Mouse (Mus musculus) liver, embryonic 13.5 days (tissue): ENCODE results near the gene Lyst. TPM values are rescaled to one million over a fixed set of nuclear protein-coding genes. Genes with fewer than 3 reads are reported as not detected.
A peak's percentile ranks its signal among the peaks of the same experiment; 100 is the strongest.

ENCODE experiments used
- ATAC-seq: fragments of 200-750 bp; cut with Nextera tagmentation; 2 replicates; pipeline ENCODE4 v1.8.0; 2017; ENCODE audit warnings: low read depth, mild to moderate bottlenecking, moderate number of reproducible peaks, moderate library complexity
- DNase-seq: peaks from one replicate; pipeline ENCODE4 v3.0.0; 2022
- H3K27ac ChIP-seq: fragments of 300-500 bp; sonication (generic); 2 replicates; pipeline ENCODE4 v1.5.1; 2015; ENCODE audit warnings: moderate library complexity, mild to moderate bottlenecking, inconsistent platforms
- H3K27me3 ChIP-seq: fragments of 300-500 bp; sonication (generic); 2 replicates; pipeline ENCODE4 v1.6.1; 2015; ENCODE audit warnings: mild to moderate bottlenecking, inconsistent platforms
- H3K36me3 ChIP-seq: fragments of 300-500 bp; sonication (generic); 2 replicates; pipeline ENCODE4 v1.6.1; 2015; ENCODE audit warnings: mild to moderate bottlenecking, inconsistent platforms
- H3K4me1 ChIP-seq: fragments of 300-500 bp; sonication (generic); replicated peaks from 2 replicates; pipeline ENCODE4 v1.6.1; 2015; ENCODE audit warnings: inconsistent platforms
- H3K4me2 ChIP-seq: fragments of 300-500 bp; sonication (generic); 2 replicates; pipeline ENCODE4 v1.6.1; 2015; ENCODE audit warnings: inconsistent platforms, mild to moderate bottlenecking, moderate library complexity
- H3K4me3 ChIP-seq: fragments of 300-500 bp; sonication (generic); replicated peaks from 2 replicates; pipeline ENCODE4 v1.5.1; 2015; ENCODE audit warnings: mild to moderate bottlenecking, inconsistent platforms
- H3K9ac ChIP-seq: fragments of 300-500 bp; sonication (generic); 2 replicates; pipeline ENCODE4 v1.6.1; 2015; ENCODE audit warnings: mild to moderate bottlenecking, inconsistent platforms
- H3K9me3 ChIP-seq: fragments of 300-500 bp; sonication (generic); replicated peaks from 2 replicates; pipeline ENCODE4 v1.6.1; 2016; ENCODE audit warnings: inconsistent platforms
- WGBS: fragments of 180-500 bp; shearing (Covaris S2); methylation state at CpG from one replicate; pipeline ENCODE4 v1.1.7; 2015; ENCODE audit not compliant: insufficient replicate concordance; 5-methylcytosine and 5-hydroxymethylcytosine counted together
- polyA plus RNA-seq: library from polyadenylated mRNA; unstranded; fragments of >200 nt; fragmentation: Nextera tagmentation; extraction: Ambion mirVana; gene quantifications from 2 replicates; pipeline ENCODE4 v1.2.1, GENCODE M21; 2015

Lyst gene
- polyA plus RNA-seq, 1 experiment from 2014 or later = 1.4 TPM

- no peak overlapping the region for H3K27ac ChIP-seq
- DNase-seq = no peak
- H3K27me3 ChIP-seq = no peaks in the 10 kb centered on the region
- H3K36me3 ChIP-seq = no peaks in the 10 kb centered on the region
- 17% methylated on average over 3 of the region's 3 CpGs for WGBS
- peak; percentile 62; the same call in 1 of the 2 replicates for ATAC-seq
- no peak overlapping the region for H3K9ac ChIP-seq
- H3K4me3 ChIP-seq = no peak overlapping the region
- no peak overlapping the region for H3K4me2 ChIP-seq
- H3K9me3 ChIP-seq = no peaks in the 10 kb centered on the region
- peaks cover 10% of the 10 kb centered on the region for H3K4me1 ChIP-seq
These were observed 133.1 kb downstream of the Lyst start for GRCm38 (mm10) chr13:13723293-13723692.

GRCm38 (mm10) chr13:13723786-13724185 lies 133.6 kb downstream of the Lyst start:
- H3K27me3 ChIP-seq = no peaks in the 10 kb centered on the region
- no peak overlapping the region for H3K27ac ChIP-seq
- no peaks in the 10 kb centered on the region for H3K9me3 ChIP-seq
- H3K4me3 ChIP-seq = no peak overlapping the region
- no peak overlapping the region for H3K4me2 ChIP-seq
- H3K9ac ChIP-seq = no peak overlapping the region
- H3K4me1 ChIP-seq = peaks cover 10% of the 10 kb centered on the region
- H3K36me3 ChIP-seq = no peaks in the 10 kb centered on the region
- ATAC-seq (no peak), DNase-seq (no peak)

GRCm38 (mm10) chr13:13739232-13739631 lies 149.0 kb downstream of the Lyst start:
- H3K36me3 ChIP-seq = peaks cover 10% of the 10 kb centered on the region
- WGBS = 74% methylated on average over 4 of the region's 4 CpGs
- H3K27ac ChIP-seq = no peak overlapping the region
- H3K9ac ChIP-seq = no peak overlapping the region
- H3K27me3 ChIP-seq = no peaks in the 10 kb centered on the region
- ATAC-seq (no peak), DNase-seq (no peak)
- H3K4me3 ChIP-seq = no peak overlapping the region
- H3K4me2 ChIP-seq = no peak overlapping the region
- no peaks in the 10 kb centered on the region for H3K4me1 ChIP-seq
- H3K9me3 ChIP-seq = no peaks in the 10 kb centered on the region

GRCm38 (mm10) chr13:13745911-13746310 lies 155.7 kb downstream of the Lyst start:
- ATAC-seq (no peak), DNase-seq (no peak)
- no peak overlapping the region for H3K27ac ChIP-seq
- no peak overlapping the region for H3K4me3 ChIP-seq
- H3K4me1 ChIP-seq = no peaks in the 10 kb centered on the region
- 69% methylated on average over 3 of the region's 3 CpGs for WGBS
- peaks cover 15% of the 10 kb centered on the region for H3K36me3 ChIP-seq
- no peaks in the 10 kb centered on the region for H3K9me3 ChIP-seq
- no peak overlapping the region for H3K9ac ChIP-seq
- H3K4me2 ChIP-seq = no peak overlapping the region
- no peaks in the 10 kb centered on the region for H3K27me3 ChIP-seq

GRCm38 (mm10) chr13:13775778-13776494 lies 185.7 kb downstream of the Lyst start:
- Histone ChIP-seq H3K4me2 (no peak overlapping the region), H3K27ac (no peak overlapping the region), H3K4me3 (no peak overlapping the region), H3K27me3 (no peaks in the 10 kb centered on the region), H3K9ac (no peak overlapping the region), H3K4me1 (no peaks in the 10 kb centered on the region), H3K9me3 (no peaks in the 10 kb centered on the region), H3K36me3 (peaks cover 14% of the 10 kb centered on the region)
- no peak for ATAC-seq
- no peak for DNase-seq

GRCm38 (mm10) chr13:13777052-13777451 lies 186.9 kb downstream of the Lyst start:
- Histone ChIP-seq H3K4me2 (no peak overlapping the region), H3K4me3 (no peak overlapping the region), H3K27me3 (peaks cover 1% of the 10 kb centered on the region), H3K36me3 (peaks cover 14% of the 10 kb centered on the region), H3K27ac (no peak overlapping the region), H3K9me3 (no peaks in the 10 kb centered on the region), H3K9ac (no peak overlapping the region), H3K4me1 (no peaks in the 10 kb centered on the region)
- WGBS = 75% methylated on average over 11 of the region's 11 CpGs
- DNase-seq (no peak), ATAC-seq (no peak)

GRCm38 (mm10) chr13:13777696-13778095 lies 187.5 kb downstream of the Lyst start:
- DNase-seq (no peak), ATAC-seq (no peak)
- Histone ChIP-seq H3K4me2 (no peak overlapping the region), H3K27ac (no peak overlapping the region), H3K4me3 (no peak overlapping the region), H3K4me1 (no peaks in the 10 kb centered on the region), H3K9ac (no peak overlapping the region), H3K36me3 (peaks cover 14% of the 10 kb centered on the region), H3K9me3 (no peaks in the 10 kb centered on the region), H3K27me3 (peaks cover 5% of the 10 kb centered on the region)
- WGBS = 84% methylated on average over 8 of the region's 8 CpGs

GRCm38 (mm10) chr13:13778837-13779458 lies 188.8 kb downstream of the Lyst start:
- H3K4me1 ChIP-seq = peaks cover 2% of the 10 kb centered on the region
- H3K9ac ChIP-seq = no peak overlapping the region
- DNase-seq (no peak), ATAC-seq (peak; percentile 29; the same call in 1 of the 2 replicates)
- H3K27me3 ChIP-seq = peaks cover 18% of the 10 kb centered on the region
- H3K9me3 ChIP-seq = no peaks in the 10 kb centered on the region
- H3K4me2 ChIP-seq = no peak overlapping the region
- H3K36me3 ChIP-seq = peaks cover 14% of the 10 kb centered on the region
- H3K27ac ChIP-seq = no peak overlapping the region
- WGBS = 56% methylated on average over 1 of the region's 1 CpGs
- no peak overlapping the region for H3K4me3 ChIP-seq

- peaks cover 14% of the 10 kb centered on the region for H3K36me3 ChIP-seq
- WGBS = 62% methylated on average over 3 of the region's 3 CpGs
- H3K27ac ChIP-seq = no peak overlapping the region
- peaks cover 16% of the 10 kb centered on the region for H3K4me1 ChIP-seq
- peaks cover 31% of the 10 kb centered on the region for H3K27me3 ChIP-seq
- no peak overlapping the region for H3K4me3 ChIP-seq
- H3K9ac ChIP-seq = no peak overlapping the region
- DNase-seq (no peak), ATAC-seq (no peak)
- no peaks in the 10 kb centered on the region for H3K9me3 ChIP-seq
- H3K4me2 ChIP-seq = no peak overlapping the region
These were observed 190.1 kb downstream of the Lyst start for GRCm38 (mm10) chr13:13780271-13780670.

- Histone ChIP-seq H3K4me2 (no peak overlapping the region), H3K27me3 (peaks cover 39% of the 10 kb centered on the region), H3K4me1 (peaks cover 18% of the 10 kb centered on the region), H3K9me3 (no peaks in the 10 kb centered on the region), H3K9ac (no peak overlapping the region), H3K4me3 (no peak overlapping the region), H3K36me3 (peaks cover 14% of the 10 kb centered on the region), H3K27ac (no peak overlapping the region)
- WGBS = 56% methylated on average over 4 of the region's 4 CpGs
- DNase-seq = no peak
- ATAC-seq = no peak
These were observed 190.8 kb downstream of the Lyst start for GRCm38 (mm10) chr13:13781026-13781425.

GRCm38 (mm10) chr13:13783296-13783695 lies 193.1 kb downstream of the Lyst start:
- no peaks in the 10 kb centered on the region for H3K9me3 ChIP-seq
- no peak for ATAC-seq
- no peak overlapping the region for H3K27ac ChIP-seq
- H3K4me3 ChIP-seq = no peak overlapping the region
- H3K36me3 ChIP-seq = no peaks in the 10 kb centered on the region
- H3K9ac ChIP-seq = no peak overlapping the region
- peaks cover 57% of the 10 kb centered on the region for H3K27me3 ChIP-seq
- no peak for DNase-seq
- 37% methylated on average over 7 of the region's 7 CpGs for WGBS
- peaks cover 18% of the 10 kb centered on the region for H3K4me1 ChIP-seq
- no peak overlapping the region for H3K4me2 ChIP-seq

GRCm38 (mm10) chr13:13783894-13784419 lies 193.8 kb downstream of the Lyst start, which contains the start of gene Gng4:
Gene Gng4, plus strand, starts transcription at chr13:13784059.
- Histone ChIP-seq H3K9me3 (no peaks in the 10 kb centered on the region), H3K9ac (no peak within 1 kb of the TSS), H3K4me1 (peaks cover 18% of the 10 kb centered on the region), H3K27ac (no peak within 1 kb of the TSS), H3K4me3 (peak within 1 kb of the TSS; percentile 56), H3K4me2 (peak within 1 kb of the TSS; percentile 75), H3K36me3 (no peaks in the 10 kb centered on the region), H3K27me3 (peaks cover 59% of the 10 kb centered on the region)
- under 1% methylated on average over 43 of the region's 43 CpGs for WGBS
- ATAC-seq (peak; percentile 34), DNase-seq (no peak)
